Mouse (Mus musculus) heart, adult 8-10 months (tissue): Measurements from ENCODE around the gene Ooep. TPM values are rescaled to one million over a fixed set of nuclear protein-coding genes. Genes with fewer than 3 reads are reported as not detected.
A peak's percentile ranks its signal among the peaks of the same experiment; 100 is the strongest.

Experiments
- DNase-seq: peaks from one replicate; pipeline ENCODE4 v3.0.0; 2022; ENCODE audit warnings: low spot score
- total RNA-seq, 4 experiments: library from RNA; stranded (reverse); gene quantifications; 2 replicates each; pipeline ENCODE4 v1.2.4; 2022

The Ooep gene
- total RNA-seq: not detected

GRCm38 (mm10) chr9:78378113-78378785 lies at the start of gene Ooep:
Gene Ooep, minus strand, starts transcription at chr9:78378725.
- DNase-seq: no peak

- DNase-seq: no peak
Measured at GRCm38 (mm10) chr9:78428185-78428584, 49.7 kb upstream of the Ooep start.

DNA sequence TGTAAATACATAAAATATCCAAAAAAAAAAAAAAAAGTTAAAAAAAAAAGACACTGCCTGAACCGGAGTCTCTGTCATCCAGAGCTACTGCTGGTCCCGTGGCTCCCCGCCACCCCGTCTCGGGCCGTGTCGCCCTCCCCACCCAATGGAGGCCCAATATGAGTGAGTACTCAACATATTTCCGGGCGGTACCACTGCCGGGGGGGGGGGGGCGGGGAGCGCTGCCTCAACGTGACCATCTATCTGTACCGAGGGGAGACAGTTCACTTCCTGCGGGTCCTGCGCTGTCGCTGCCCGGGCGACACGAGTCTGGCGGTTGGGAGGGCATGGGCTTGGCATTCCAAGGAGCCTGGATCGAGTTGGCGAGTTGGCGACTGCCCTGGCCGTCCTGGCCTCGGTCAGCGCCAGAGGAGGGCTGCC lies 48.8 kb upstream of the Ooep start:
- no peak for DNase-seq

DNA sequence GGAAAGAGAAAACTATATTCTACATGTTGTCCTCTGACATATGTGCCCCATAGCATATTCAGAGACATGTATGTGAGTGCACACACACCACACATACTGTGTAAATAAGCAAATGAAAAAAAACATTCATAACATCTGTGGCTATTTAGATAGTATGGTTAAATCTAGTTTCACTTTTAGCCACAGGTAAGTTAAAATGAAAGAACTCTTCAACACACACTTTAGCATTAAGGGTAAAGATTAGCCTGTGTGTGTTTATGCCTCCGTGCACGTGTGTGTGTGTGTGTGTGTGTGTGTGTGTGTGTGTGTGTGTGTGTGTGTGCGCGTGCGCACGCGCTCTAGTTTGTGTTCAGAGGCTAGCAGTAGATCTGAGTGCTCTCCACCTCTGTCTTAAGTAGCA lies 23.1 kb upstream of the Ooep start:
- no peak for DNase-seq

GRCm38 (mm10) chr9:78400570-78400969 lies 22.0 kb upstream of the Ooep start:
- no peak for DNase-seq

- no peak for DNase-seq
Measured at GRCm38 (mm10) chr9:78396517-78396916, 18.0 kb upstream of the Ooep start.

DNA sequence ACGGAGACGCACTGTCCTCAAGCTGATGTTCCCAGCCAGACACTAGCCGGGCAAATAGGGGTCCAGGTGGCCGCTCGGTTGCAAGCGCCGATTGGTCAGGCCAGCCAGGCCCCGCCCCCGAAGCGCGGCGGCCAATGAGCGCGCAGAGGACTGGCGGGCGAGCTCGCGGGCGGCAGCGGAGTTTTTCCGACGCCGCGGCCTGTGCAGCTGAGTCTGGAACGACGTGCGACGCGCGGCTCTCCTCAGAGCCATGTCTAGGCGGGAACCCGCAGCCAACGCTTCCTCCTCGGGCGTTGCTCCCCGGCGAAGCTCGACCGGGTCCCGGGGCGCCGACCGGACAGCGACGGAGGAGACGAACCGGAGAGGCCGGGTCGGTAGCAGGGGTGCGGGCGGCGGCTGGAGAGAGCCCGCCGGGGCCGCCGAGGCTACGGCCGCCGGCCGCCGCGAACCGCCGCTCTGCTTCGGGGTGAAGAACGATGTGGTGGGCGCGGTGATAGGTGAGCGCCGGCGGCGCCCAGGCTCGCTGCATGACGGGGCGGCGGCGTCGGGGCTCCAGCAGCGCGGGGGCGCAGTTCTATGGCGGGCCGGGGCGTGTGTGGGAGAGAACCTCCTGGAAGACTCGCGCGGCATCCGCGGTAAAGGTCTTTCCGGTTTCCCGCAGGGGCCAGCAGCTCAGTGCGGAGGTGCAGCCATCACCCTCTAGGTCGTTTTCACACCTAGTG lies 17.3 kb upstream of the Ooep start, which contains the start of gene Ddx43:
Gene Ddx43, plus strand, starts transcription at position 148 of the 722 bp plus-strand sequence.
- DNase-seq: peak; percentile 3

- no peak for DNase-seq
Measured at GRCm38 (mm10) chr9:78395244-78395629, 16.7 kb upstream of the Ooep start.

GRCm38 (mm10) chr9:78394602-78395001 lies 16.1 kb upstream of the Ooep start:
- DNase-seq: no peak

GRCm38 (mm10) chr9:78393741-78394140 lies 15.2 kb upstream of the Ooep start:
- DNase-seq: no peak

DNA sequence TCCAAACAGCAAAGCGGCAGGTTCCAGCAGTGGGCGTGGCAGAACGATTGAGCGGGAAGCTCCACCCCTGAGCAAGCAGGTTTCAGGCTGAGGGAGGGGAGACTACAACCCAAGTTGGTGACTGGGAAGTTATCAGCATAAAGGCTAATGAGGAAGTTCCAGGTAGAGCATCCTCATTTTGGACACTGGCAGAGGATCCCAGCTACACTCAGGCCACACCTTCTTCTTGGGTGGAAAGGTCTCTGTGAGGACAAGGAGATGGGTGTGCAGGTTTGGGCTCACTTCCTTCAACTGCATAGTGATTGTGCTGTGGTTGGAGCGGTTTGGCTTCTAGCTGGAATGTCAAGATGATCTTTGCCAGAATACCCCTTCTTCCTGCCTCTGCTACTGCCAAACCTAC lies 11.5 kb upstream of the Ooep start:
- DNase-seq: no peak

DNA sequence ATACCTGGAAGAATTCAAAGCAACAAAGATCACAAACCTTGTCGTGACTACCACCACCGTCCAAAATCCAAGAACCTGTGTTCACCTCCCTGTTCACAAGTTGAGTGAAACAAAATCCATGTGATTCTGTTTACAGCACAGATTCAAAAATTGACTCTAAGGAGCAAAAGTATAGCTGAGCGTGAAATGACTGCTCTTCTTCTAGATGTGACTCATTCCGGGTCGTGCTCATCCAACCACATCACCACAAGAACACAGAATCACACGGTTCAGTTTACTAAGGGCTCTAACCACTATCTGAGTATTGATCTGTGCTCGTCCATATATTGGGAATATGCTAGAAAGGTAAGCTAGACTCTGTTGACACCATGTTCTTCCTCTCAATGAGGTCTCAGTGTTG lies 8.4 kb upstream of the Ooep start:
- no peak for DNase-seq

GRCm38 (mm10) chr9:78385893-78386292 lies 7.4 kb upstream of the Ooep start:
- DNase-seq: no peak

DNA sequence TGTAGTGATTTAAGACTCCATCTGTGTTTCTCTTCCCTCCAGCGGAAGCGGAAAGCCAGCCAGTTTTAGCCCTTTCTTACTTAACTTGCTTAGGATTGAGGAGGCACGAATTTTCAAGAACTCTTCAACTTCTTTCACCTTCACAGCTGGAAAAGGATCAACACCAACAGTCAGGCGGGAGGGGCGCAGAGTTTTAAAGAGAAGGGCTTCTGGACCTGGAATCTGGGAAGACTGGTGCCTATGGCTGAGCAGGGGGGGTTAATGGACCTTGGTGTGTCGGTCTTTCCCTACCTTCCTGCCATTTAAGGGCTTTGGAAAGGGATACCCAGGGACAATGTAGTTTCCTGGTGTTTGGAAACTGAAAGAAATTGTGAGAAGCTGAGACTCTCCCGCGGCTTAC lies 979 bp downstream of the Ooep start:
- no peak for DNase-seq

- no peak for DNase-seq
Measured at GRCm38 (mm10) chr9:78375486-78375885, 3.0 kb downstream of the Ooep start.

DNA sequence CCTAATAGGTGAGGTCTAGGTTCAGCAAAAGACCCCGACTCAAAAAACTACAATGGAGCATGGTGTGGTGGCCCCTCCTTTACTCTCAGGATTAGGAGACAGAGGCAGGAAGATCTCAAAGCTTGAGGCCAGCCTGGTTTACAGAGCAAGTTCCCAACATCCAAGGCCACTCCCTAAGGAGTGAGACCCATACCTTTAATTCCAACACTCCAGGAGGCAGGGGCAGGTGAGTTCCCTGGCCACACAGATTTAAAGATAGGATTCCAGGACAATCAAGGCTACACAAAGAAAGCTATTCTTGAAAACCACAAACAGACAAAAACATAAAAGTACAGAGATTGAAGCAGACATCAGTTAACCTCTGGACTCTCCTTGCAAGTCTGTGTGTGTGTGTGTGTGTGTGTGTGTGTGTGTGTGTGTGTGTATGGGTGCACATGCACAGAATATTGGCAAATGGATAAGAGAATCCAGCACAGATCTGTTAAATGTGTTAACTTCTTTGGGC lies 3.6 kb downstream of the Ooep start:
- no peak for DNase-seq

DNA sequence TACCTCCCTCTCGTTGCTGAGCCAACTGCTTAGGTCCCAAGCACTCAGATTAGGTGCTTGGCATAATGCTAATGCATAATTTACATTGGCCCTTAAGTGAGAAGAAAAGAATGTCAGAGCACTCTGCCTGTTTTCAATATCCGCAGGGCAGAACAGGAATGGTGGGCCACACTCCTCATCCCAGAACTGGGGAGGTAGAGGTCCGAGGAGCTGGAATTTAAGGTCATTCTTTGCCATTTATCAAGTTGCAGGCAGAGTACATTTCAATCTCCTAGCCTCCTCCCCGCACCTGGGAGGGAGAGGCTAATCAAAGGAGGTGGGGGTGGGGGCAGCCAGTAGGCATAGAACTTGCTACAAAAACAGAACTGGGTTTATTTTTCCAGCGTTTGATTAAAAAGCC lies 4.1 kb downstream of the Ooep start:
- DNase-seq: no peak

DNA sequence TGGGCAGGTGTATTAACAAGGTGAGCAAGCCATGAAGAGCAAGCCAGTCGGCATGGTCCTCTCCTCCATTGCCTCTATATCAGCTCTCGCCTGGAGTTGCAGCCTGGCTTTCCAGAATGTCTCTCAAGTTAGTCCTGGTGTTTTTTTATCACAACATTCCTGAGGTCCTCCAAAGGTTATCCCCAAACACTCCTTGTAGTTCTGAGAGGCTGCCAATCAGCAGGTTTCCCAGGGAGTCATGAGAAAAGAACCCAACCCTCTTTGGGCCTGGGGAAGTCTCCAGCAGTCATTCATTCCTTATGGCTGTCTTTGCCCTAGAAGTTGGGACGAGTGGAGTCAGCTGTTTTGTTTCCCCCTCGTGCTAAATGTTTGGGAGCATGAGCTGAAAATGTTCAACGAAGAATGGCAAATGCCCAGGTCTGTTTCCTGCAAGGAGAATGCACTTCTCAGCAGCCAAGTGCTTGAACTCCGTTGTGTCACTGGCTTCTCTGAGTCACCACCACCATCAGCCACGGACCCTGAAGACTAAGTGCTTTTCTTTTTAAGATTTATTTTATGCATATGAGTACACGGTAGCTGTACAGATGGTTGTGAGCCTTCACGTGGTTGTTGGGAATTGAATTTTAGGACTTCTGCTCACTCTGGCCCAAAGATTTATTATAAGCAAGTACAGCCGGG lies 5.6 kb downstream of the Ooep start:
- DNase-seq: no peak

DNA sequence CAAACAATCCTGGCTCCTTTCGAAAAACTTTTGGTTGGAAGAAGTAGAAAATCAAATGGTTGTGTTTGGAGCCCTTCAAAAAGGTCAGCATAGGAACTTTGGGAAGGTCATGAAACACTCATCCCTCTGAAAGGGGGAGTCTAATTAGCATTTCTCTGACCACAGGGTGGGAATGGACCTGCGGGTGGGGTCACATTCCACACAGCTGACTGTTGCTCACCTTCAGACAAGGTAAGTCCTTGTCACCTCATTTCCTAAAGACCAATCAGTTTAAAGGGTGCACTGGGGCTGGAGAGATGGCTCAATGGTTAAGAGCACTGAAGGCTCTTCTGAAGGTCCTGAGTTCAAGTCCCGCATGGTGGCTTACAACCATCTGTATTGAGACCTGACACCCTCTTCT lies 7.1 kb downstream of the Ooep start:
- no peak for DNase-seq

DNA sequence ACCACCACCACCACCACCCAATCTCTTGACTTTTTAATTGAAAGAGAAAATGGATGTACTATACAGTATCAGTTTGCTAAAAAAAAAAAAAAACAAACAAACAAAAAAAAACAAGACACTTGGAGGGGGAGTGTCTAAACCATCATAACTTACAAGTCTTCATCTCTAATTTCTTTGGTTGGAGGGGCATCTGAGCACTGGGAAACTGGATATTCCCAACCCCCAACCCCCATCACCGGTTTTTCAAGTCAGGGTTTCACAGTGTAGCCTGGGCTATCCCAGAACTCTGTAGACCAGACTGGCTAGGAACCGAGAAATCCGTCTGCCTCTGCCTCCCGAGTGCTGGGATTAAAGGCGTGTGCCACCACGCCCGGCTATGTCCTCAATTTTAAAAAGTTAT lies 8.7 kb downstream of the Ooep start:
- no peak for DNase-seq

GRCm38 (mm10) chr9:78369349-78369748 lies 9.2 kb downstream of the Ooep start:
- no peak for DNase-seq

DNA sequence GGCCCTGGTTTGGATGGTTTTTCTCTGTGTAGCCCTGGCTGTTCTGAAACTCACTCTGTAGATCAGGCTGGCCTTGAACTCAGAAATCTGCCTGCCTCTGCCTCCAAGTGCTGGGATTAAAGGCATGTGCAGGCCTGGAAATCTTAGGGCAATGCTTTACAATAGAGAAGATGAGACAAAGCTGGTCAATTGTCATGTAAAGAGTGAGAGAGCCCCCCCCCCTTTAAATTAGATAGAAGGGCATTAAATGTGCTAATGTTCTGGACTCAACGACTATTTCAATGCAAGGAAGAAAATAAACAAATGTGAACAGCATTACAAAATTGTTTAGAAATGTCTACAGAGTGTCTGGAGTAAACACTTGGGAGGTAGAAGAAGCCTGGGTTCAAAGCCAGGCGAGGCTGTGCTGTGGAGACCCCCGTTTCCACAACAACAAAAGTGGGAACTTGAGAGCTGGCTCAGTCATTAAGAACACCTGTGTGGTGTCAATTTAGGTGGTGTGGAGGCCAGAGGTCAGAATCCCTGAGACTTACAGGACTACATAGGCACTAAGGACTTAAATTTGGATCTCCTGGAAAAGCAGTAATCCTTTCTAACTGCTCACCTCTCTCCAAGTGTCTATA lies 9.7 kb downstream of the Ooep start:
- no peak for DNase-seq
